Mouse (Mus musculus): Measurements from ENCODE around the gene Kif5c. TPM values are rescaled to one million over a fixed set of nuclear protein-coding genes. Genes with fewer than 3 reads are reported as not detected.

The Kif5c gene
- polyA plus RNA-seq, 2 experiments: 4.5 to 5.3 TPM

GRCm38 (mm10) chr2:49648806-49649205 lies 29.7 kb downstream of the Kif5c start:
- TF ChIP-seq POLR2A (IDR thresholded peaks at IDR 0.05; ENCODE audit: borderline replicate concordance, extremely low read depth, insufficient read depth, insufficient read length): no peak

DNA sequence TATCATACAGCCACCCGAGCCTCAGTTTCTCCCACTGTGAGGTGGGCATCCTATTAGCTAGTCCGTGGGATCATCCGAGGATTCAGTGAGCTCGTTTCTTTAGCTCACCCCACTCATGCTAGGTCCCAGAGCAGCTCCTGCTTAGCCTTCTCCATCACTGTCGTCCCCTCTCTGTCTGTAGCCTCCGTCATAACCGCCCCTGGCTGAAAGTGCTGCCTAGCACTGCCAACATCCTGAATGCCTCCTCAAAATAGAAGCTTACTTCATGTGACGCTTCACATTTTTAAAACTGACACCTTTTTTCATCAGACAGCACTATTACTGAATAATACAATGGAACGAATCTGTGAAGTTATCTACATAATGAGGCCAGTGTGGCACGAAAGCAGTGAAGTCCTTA lies 30.1 kb downstream of the Kif5c start:
- H3K4me3 ChIP-seq (replicated peaks; ENCODE audit: low read length): no peak overlapping the region
- WGBS: 82% methylated on average over 10 of the region's 10 CpGs
- no peak overlapping the region for H3K9ac ChIP-seq (ENCODE audit: low read depth, low read length, severe bottlenecking)
- no peak overlapping the region for H3K4me2 ChIP-seq (replicated peaks; ENCODE audit: low read depth, low read length, severe bottlenecking)
- ATAC-seq (ENCODE audit: low FRiP score, low read depth) (no peak), DNase-seq (ENCODE audit: low spot score) (no peak)
- TF ChIP-seq POLR2A (IDR thresholded peaks at IDR 0.05; ENCODE audit: borderline replicate concordance, extremely low read depth, insufficient read depth, insufficient read length): no peak
- no peaks in the 10 kb centered on the region for H3K27me3 ChIP-seq (ENCODE audit: control insufficient read depth, insufficient read depth, low read length)
- no peak overlapping the region for H3K27ac ChIP-seq (replicated peaks; ENCODE audit: low read depth, low read length)
- no peaks in the 10 kb centered on the region for H3K9me3 ChIP-seq (ENCODE audit: control insufficient read depth, low read length)
- H3K4me1 ChIP-seq (ENCODE audit: control insufficient read depth, insufficient read depth, low read length): no peaks in the 10 kb centered on the region
- 0 out of 2 replicates have a peak, but pooled peaks cover 3% of the 10 kb centered on the region for H3K36me3 ChIP-seq (ENCODE audit: control insufficient read depth, insufficient read depth, low read length)

More at GRCm38 (mm10) chr2:49648806-49649205, 29.7 kb downstream of the Kif5c start:
- Histone ChIP-seq H3K27ac (replicated peaks; ENCODE audit: low read depth, low read length) (no peak overlapping the region), H3K4me2 (replicated peaks; ENCODE audit: low read depth, low read length, severe bottlenecking) (no peak overlapping the region), H3K27me3 (ENCODE audit: control insufficient read depth, insufficient read depth, low read length) (no peaks in the 10 kb centered on the region), H3K9ac (ENCODE audit: low read depth, low read length, severe bottlenecking) (no peak overlapping the region), H3K4me1 (ENCODE audit: control insufficient read depth, insufficient read depth, low read length) (no peaks in the 10 kb centered on the region), H3K9me3 (ENCODE audit: control insufficient read depth, low read length) (no peaks in the 10 kb centered on the region), H3K36me3 (ENCODE audit: control insufficient read depth, insufficient read depth, low read length) (0 out of 2 replicates have a peak, but pooled peaks cover 3% of the 10 kb centered on the region), H3K4me3 (replicated peaks; ENCODE audit: low read length) (no peak overlapping the region)
- DNase-seq (ENCODE audit: low spot score) (no peak), ATAC-seq (ENCODE audit: low FRiP score, low read depth) (no peak)
- WGBS: 77% methylated on average over 6 of the region's 6 CpGs

GRCm38 (mm10) chr2:49651737-49652136 lies 32.6 kb downstream of the Kif5c start:
- DNase-seq (ENCODE audit: low spot score): no peak

GRCm38 (mm10) chr2:49654606-49655005 lies 35.5 kb downstream of the Kif5c start:
- Histone ChIP-seq H3K36me3 (ENCODE audit: control insufficient read depth, insufficient read depth, low read length) (0 out of 2 replicates have a peak, but pooled peaks cover 3% of the 10 kb centered on the region), H3K9me3 (ENCODE audit: control insufficient read depth, low read length) (no peaks in the 10 kb centered on the region), H3K4me2 (replicated peaks; ENCODE audit: low read depth, low read length, severe bottlenecking) (no peak overlapping the region), H3K4me1 (ENCODE audit: control insufficient read depth, insufficient read depth, low read length) (0 out of 2 replicates have a peak, but pooled peaks cover 3% of the 10 kb centered on the region), H3K27ac (replicated peaks; ENCODE audit: low read depth, low read length) (no peak overlapping the region), H3K4me3 (replicated peaks; ENCODE audit: low read length) (no peak overlapping the region), H3K27me3 (ENCODE audit: control insufficient read depth, insufficient read depth, low read length) (no peaks in the 10 kb centered on the region), H3K9ac (ENCODE audit: low read depth, low read length, severe bottlenecking) (no peak overlapping the region)
- TF ChIP-seq POLR2A (IDR thresholded peaks at IDR 0.05; ENCODE audit: borderline replicate concordance, extremely low read depth, insufficient read depth, insufficient read length): no peak
- 81% methylated on average over 10 of the region's 10 CpGs for WGBS
- DNase-seq (ENCODE audit: low spot score) (no peak), ATAC-seq (ENCODE audit: low FRiP score, low read depth) (no peak)

More at GRCm38 (mm10) chr2:49651737-49652136, 32.6 kb downstream of the Kif5c start:
- H3K9me3 ChIP-seq (ENCODE audit: control insufficient read depth, low read length): no peaks in the 10 kb centered on the region
- 0 out of 2 replicates have a peak, but pooled peaks cover 3% of the 10 kb centered on the region for H3K4me1 ChIP-seq (ENCODE audit: control insufficient read depth, insufficient read depth, low read length)
- no peaks in the 10 kb centered on the region for H3K27me3 ChIP-seq (ENCODE audit: control insufficient read depth, insufficient read depth, low read length)
- 87% methylated on average over 1 of the region's 1 CpGs for WGBS
- H3K4me3 ChIP-seq (replicated peaks; ENCODE audit: low read length): no peak overlapping the region
- no peak for TF ChIP-seq POLR2A (IDR thresholded peaks at IDR 0.05; ENCODE audit: borderline replicate concordance, extremely low read depth, insufficient read depth, insufficient read length)
- 0 out of 2 replicates have a peak, but pooled peaks cover 3% of the 10 kb centered on the region for H3K36me3 ChIP-seq (ENCODE audit: control insufficient read depth, insufficient read depth, low read length)
- H3K27ac ChIP-seq (replicated peaks; ENCODE audit: low read depth, low read length): no peak overlapping the region
- no peak overlapping the region for H3K4me2 ChIP-seq (replicated peaks; ENCODE audit: low read depth, low read length, severe bottlenecking)
- H3K9ac ChIP-seq (ENCODE audit: low read depth, low read length, severe bottlenecking): no peak overlapping the region
- no peak for ATAC-seq (ENCODE audit: low FRiP score, low read depth)

GRCm38 (mm10) chr2:49655195-49655873 lies 36.2 kb downstream of the Kif5c start:
- no peak for TF ChIP-seq POLR2A (IDR thresholded peaks at IDR 0.05; ENCODE audit: borderline replicate concordance, extremely low read depth, insufficient read depth, insufficient read length)
- H3K4me3 ChIP-seq (replicated peaks; ENCODE audit: low read length): no peak overlapping the region
- H3K27ac ChIP-seq (replicated peaks; ENCODE audit: low read depth, low read length): no peak overlapping the region
- H3K36me3 ChIP-seq (ENCODE audit: control insufficient read depth, insufficient read depth, low read length): 0 out of 2 replicates have a peak, but pooled peaks cover 3% of the 10 kb centered on the region
- H3K4me1 ChIP-seq (ENCODE audit: control insufficient read depth, insufficient read depth, low read length): 0 out of 2 replicates have a peak, but pooled peaks cover 3% of the 10 kb centered on the region
- no peak overlapping the region for H3K9ac ChIP-seq (ENCODE audit: low read depth, low read length, severe bottlenecking)
- WGBS: 76% methylated on average over 11 of the region's 11 CpGs
- no peak for DNase-seq (ENCODE audit: low spot score)
- H3K4me2 ChIP-seq (replicated peaks; ENCODE audit: low read depth, low read length, severe bottlenecking): no peak overlapping the region
- no peak for ATAC-seq (ENCODE audit: low FRiP score, low read depth)
- no peaks in the 10 kb centered on the region for H3K9me3 ChIP-seq (ENCODE audit: control insufficient read depth, low read length)
- H3K27me3 ChIP-seq (ENCODE audit: control insufficient read depth, insufficient read depth, low read length): no peaks in the 10 kb centered on the region
